Mouse (Mus musculus) left cerebral cortex, adult 9 months (tissue): Measurements from ENCODE around the gene Tmem216.

Experiments
- DNase-seq, 2 experiments: peaks; one replicate each; pipeline ENCODE4 v3.0.0; 2022; ENCODE audit warnings: low spot score in 2 of 2

Gene Tmem216

GRCm38 (mm10) chr19:10555624-10556510 is at the start of gene Tmem216:
Gene Tmem216 (minus strand): TSS chr19:10556238.
- DNase-seq = peak; percentile 64 to 81

DNA sequence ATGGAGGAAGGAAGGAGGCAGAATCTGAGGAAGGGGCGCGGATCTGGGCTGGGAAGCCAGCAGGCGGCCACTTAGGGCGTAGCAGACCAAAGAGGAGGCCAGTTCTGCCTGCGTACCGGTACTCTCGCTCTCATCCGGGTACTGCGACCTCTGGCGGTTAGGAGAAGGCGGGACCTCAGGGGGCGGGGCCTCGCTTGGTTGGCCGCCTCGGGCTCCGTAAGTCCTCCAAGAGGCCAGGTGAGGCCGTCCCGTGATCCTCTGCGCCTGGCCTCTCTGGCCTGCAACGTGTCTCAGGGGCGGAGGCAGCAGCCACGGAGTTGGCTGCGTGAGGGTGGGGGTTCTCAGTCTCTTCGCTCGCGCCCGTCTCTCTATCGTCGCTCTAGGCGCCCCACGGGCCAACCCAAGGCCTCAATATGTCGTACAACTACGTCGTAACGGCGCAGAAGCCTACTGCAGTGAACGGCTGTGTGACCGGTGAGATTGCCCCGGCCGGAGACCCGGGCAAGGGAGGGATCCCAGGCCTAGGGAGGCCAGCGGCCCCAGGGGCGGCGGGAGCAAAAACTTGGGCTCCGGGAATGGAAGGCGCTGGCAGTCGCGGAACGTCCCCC is 49.4 kb upstream of the Tmem216 start, which contains the start of the genes Ddb1 and Tkfc:
Ddb1 (plus strand) TSS at position 35 of the 608 bp plus-strand sequence.
Tkfc (minus strand) TSS at position 362 of the 608 bp plus-strand sequence.
- DNase-seq = peak; percentile 95 to 99

- DNase-seq = no peak
Measured at GRCm38 (mm10) chr19:10604534-10604933, 48.5 kb upstream of the Tmem216 start.

DNA sequence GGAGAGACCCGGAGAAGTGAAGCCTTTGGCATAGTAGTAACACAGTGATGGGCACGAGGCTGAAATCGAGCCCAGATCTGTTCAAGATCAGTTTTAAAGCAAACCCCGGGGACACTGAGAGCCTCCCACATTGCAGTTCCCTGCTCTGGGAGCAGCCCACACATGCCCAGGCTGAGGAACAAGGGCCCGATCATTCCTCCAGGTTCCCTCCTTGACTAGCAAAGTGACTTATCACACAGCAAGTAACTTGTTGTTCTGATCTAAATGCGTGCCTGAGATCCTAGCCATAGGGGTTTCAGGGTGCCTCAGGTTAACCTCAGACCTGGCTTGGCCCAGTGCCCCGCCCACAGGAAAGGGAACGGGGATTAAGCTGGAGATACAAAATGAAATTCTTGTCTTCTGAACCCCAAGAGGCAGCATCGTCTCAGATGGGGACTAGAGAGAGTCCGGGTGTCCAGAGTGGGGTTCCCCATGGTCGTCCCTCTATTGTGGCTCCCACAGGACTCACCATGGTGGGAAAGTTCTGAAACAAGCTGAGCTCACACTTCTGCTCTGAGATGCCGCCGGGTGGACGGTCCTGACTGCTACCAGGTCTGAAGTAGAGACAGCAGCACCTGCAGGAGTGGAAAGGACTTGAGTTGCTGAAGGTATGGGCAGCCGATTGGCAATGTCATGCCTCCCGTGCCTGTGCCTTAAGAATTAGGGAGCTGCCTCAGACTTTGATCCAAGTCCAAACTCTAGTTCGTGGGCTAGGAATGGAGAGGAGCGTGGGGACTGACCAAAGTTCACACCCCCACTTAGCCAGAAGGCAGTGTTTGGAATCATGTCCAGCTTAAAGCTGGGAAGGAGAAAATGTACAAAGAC is 47.9 kb upstream of the Tmem216 start:
- no peak for DNase-seq

GRCm38 (mm10) chr19:10602787-10603186 is 46.7 kb upstream of the Tmem216 start:
- DNase-seq = peak; percentile 61 to 91

DNA sequence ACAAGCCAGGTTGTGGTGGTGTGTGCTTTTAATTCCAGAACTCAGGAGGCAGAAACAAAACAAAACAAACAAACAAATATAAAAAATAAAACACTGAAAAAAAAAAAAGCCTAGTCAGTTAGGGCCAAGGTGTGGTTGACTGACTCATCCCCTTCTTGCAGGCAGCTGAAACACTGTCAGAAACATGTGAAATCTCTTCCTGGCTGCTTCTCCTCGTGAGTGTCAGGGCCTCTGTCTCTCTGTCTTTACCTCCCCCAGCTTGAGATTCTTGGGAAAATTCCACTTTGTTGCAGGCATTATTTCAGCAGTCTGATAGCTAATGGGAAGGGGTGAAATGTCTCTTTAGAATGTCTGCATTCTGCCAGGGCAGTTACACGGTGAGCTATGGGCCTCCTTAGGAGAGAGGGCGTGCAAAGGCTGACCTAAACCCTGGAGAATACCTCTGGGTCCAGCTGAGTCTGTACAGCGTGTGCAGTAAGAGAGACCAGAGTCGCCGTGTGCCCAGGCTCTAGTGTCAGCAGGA is 46.3 kb upstream of the Tmem216 start:
- no peak for DNase-seq

GRCm38 (mm10) chr19:10599648-10600047 is 43.6 kb upstream of the Tmem216 start:
- no peak for DNase-seq

GRCm38 (mm10) chr19:10598188-10598587 is 42.1 kb upstream of the Tmem216 start:
- DNase-seq = no peak

DNA sequence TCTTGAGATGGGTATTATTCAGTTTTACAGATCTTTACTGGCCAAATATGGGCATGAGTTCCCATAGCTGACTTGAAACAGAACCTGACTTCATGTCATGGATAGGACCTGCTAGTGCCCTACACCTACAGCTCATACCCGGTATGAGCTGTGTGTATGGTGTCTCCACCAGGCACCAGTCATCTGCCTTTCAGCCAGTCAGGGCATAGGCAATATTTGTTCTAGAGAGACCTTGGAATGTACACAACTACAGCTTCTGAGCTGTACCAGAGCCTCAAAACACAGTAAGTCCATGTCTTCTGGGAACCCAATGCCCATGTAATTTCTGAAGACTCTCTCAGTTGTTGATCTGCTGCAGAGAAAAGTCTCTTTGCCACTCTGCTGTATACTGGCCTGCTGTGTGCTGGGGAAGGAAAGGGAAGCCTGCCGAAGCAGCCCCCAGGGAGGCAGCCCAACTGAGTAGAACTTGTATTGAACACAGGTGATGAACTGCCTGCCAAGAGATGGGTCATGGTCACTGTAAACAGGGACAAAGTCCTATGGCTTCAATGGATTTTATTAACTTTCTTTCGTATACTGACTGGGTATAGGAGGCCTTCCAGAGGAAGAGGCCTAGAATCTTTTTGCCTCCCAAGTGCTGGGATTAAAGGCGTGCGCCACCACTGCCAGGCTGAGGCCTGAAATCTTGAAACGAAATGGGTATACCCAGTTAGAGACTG is 35.8 kb upstream of the Tmem216 start:
- DNase-seq = no peak

GRCm38 (mm10) chr19:10590301-10590700 is 34.3 kb upstream of the Tmem216 start:
- DNase-seq = no peak

- DNase-seq = no peak
Measured at GRCm38 (mm10) chr19:10589127-10589857, 33.3 kb upstream of the Tmem216 start.

GRCm38 (mm10) chr19:10587231-10587630 is 31.2 kb upstream of the Tmem216 start:
- no peak for DNase-seq

- DNase-seq = no peak
Measured at GRCm38 (mm10) chr19:10585112-10585511, 29.1 kb upstream of the Tmem216 start.

GRCm38 (mm10) chr19:10583550-10584146 is 27.6 kb upstream of the Tmem216 start:
- no peak for DNase-seq

DNA sequence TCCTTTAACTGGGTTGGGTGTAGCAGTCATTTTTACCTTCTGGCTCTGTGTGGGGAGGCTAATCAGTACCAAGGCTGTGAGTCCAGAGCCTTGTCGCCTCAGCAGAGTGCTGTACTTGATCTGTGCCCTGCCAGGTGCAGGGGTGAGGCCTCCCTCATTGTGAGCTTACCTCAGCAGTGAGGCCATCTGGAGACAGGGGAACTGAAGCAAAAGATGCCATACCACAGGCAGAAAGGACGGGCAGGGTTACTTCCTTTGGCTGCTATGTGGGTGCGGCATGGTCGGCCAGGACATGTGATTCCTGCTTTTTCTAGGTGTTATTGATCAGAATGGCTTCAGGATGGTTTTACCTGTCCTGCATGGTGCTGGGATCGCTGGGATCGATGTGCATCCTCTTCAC is 25.9 kb upstream of the Tmem216 start:
- no peak for DNase-seq

DNA sequence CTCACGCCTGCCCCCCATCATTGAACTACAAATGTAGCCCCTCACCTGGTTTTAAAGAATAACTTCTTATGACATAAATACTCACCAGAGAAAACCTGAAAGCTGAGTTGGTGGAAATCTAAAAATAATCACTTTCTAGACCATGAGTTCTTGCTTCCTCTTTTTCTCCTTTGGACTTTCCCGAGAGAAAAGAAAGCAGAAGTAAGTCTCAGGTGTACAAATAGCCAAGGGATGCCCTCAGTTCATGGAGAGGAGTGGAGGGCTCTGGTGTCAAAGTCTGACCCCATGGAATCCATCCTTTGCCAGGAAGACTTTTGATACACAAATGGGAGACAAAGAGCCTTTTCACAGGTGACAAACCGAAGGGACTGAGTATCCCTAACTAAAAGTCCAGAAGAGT is 24.7 kb upstream of the Tmem216 start:
- no peak for DNase-seq

GRCm38 (mm10) chr19:10580102-10580501 is 24.1 kb upstream of the Tmem216 start:
- no peak for DNase-seq

DNA sequence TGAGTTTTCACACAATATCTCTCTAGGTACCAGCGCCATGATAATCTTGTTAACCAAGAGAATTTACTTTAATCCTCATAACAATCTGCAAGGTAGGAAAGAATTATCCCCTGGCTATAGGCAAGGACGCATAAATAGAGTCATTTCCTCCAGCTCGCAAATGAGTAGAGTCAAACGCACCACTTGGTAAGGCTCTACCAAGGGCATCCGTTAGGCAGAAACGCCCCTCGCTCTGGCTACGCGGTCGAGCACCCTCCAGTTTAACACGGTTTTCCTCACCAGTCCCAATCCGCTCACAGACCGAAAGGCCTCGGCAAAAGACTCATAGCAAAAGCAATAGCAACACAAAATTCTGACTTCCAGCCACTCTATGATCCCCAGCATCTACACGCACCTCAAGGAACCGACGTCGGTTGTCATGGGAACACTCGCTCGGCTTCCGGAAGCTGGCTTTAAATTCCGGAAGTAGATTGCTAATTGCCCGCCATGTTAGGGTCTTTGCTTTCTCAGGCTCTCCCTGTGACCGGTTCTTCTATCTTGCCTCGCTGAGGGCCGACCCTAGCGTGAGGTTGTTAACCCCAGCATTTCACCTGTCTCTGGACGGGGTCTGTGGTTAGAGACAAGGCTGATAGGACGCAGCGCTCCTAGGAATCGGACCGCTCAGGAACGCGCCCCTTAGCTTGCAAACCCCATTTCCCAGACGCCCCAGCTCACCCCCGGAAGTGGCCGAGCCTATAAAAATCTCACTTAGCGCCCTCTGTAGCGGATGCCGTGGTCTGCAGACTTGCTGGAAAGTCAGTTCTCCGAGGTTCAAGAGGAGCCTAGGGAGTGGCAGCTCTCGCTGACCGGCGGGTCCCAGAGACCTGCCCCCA is 20.9 kb upstream of the Tmem216 start, which contains the start of the genes Cyb561a3 and Tmem138:
Cyb561a3 (plus strand) TSS at position 483 of the 872 bp plus-strand sequence.
Tmem138 (minus strand) TSS at position 673 of the 872 bp plus-strand sequence.
- peak; percentile 87 to 95 for DNase-seq

DNA sequence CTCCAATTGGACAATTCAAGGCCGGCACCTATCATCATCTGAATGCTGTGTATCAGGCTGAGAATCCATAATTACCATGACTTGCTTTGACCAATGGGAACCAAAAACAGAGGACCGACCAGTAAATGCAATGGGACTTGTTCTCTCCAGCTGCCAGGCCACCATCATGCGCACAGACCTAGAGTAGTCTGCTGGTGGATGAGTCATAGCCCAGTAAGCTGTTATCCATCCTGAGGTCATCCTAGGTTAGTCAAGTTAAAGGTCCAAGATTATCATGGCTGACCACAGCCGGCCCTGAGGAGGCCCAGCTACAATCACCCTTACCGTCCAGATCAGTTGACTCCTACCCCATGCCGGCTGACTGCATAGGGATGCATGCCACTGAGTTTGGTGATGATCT is 13.6 kb upstream of the Tmem216 start:
- DNase-seq = no peak
